In genomic region chr3:75579352-75579751, GRCm38 (mm10) we compare ENCODE assay signal across 8 mouse cellular contexts. TPM values are rescaled to one million over a fixed set of nuclear protein-coding genes. Genes with fewer than 3 reads are reported as not detected.
DNase-seq lines count a peak whose midpoint lies in the region; ATAC-seq and TF ChIP-seq lines count a peak whose summit lies in the region.

No protein-coding gene starts in this region.

- H3K4me2 ChIP-seq in hindbrain, embryonic 12.5 days (replicated peaks): no peak overlapping the region
- H3K4me2 ChIP-seq in hindbrain, embryonic 14.5 days (replicated peaks): no peak overlapping the region

- H3K9me3 ChIP-seq in hindbrain, embryonic 12.5 days (replicated peaks): no peaks in the 10 kb centered on the region
- no peaks in the 10 kb centered on the region for H3K9me3 ChIP-seq in hindbrain, embryonic 14.5 days (ENCODE audit: control insufficient read depth, low read length)
- no peaks in the 10 kb centered on the region for H3K9me3 ChIP-seq in E14TG2a.4 (ENCODE audit: low read length)

- DNase-seq in hindbrain, embryonic 14.5 days (ENCODE audit: low spot score): no peak
- DNase-seq in embryo, embryonic 11 days: peak; percentile 21
- DNase-seq in lung, postnatal 25 days (ENCODE audit: low spot score): peak; percentile 8
- peak; percentile 44 to 74 for DNase-seq in spleen, postnatal 4 days (ENCODE audit: low spot score in 2 of 2)
- no peak for DNase-seq in c-Kit-positive CD71-positive TER-119-positive erythroid progenitor cells, embryonic 14.5 days (ENCODE audit: low spot score)
- DNase-seq in Muller cell, postnatal 12 days (ENCODE audit: inconsistent ontology term): no peak

- H3K27me3 ChIP-seq in hindbrain, embryonic 12.5 days: no peaks in the 10 kb centered on the region
- H3K27me3 ChIP-seq in hindbrain, embryonic 14.5 days (ENCODE audit: control insufficient read depth, insufficient read depth, low read length): no peaks in the 10 kb centered on the region
- no peaks in the 10 kb centered on the region for H3K27me3 ChIP-seq in E14TG2a.4 (ENCODE audit: insufficient read depth, low read length)

- no peak overlapping the region for H3K27ac ChIP-seq in hindbrain, embryonic 12.5 days
- H3K27ac ChIP-seq in hindbrain, embryonic 14.5 days: no peak overlapping the region

- no peaks in the 10 kb centered on the region for H3K36me3 ChIP-seq in hindbrain, embryonic 12.5 days
- no peaks in the 10 kb centered on the region for H3K36me3 ChIP-seq in hindbrain, embryonic 14.5 days (replicated peaks; ENCODE audit: control insufficient read depth, insufficient read depth)
- H3K36me3 ChIP-seq in E14TG2a.4 (ENCODE audit: insufficient read depth, low read length): no peaks in the 10 kb centered on the region

- peak; percentile 56 for TF ChIP-seq CTCF in E14TG2a.4 (conservative IDR thresholded peaks at IDR 0.05; ENCODE audit: low read length)

- ATAC-seq in hindbrain, embryonic 12.5 days (ENCODE audit: low FRiP score): 0 out of 2 replicates have a peak, but pooled peaks have one; percentile 32
- no peak for ATAC-seq in hindbrain, embryonic 14.5 days (ENCODE audit: low FRiP score)

- no peak overlapping the region for H3K9ac ChIP-seq in hindbrain, embryonic 12.5 days
- H3K9ac ChIP-seq in hindbrain, embryonic 14.5 days: no peak overlapping the region

- H3K4me1 ChIP-seq in hindbrain, embryonic 12.5 days: no peaks in the 10 kb centered on the region
- no peaks in the 10 kb centered on the region for H3K4me1 ChIP-seq in hindbrain, embryonic 14.5 days (replicated peaks; ENCODE audit: control insufficient read depth, insufficient read depth, low read length)
- no peaks in the 10 kb centered on the region for H3K4me1 ChIP-seq in E14TG2a.4 (replicated peaks; ENCODE audit: low read depth, low read length)

- H3K4me3 ChIP-seq in hindbrain, embryonic 12.5 days: no peak overlapping the region
- no peak overlapping the region for H3K4me3 ChIP-seq in hindbrain, embryonic 14.5 days (replicated peaks; ENCODE audit: low read length)
- no peak overlapping the region for H3K4me3 ChIP-seq in E14TG2a.4 (replicated peaks; ENCODE audit: low read length)

- 50% methylated on average over 4 of the region's 4 CpGs for WGBS in hindbrain, embryonic 12.5 days
- WGBS in hindbrain, embryonic 14.5 days: 50% methylated on average over 4 of the region's 4 CpGs

RNA-seq across cellular contexts. Expression of gene Serpini1, which starts 22.0 kb away (rescaled TPM):
- polyA plus RNA-seq in hindbrain, embryonic 12.5 days (2016; fragmentation: Nextera tagmentation; extraction: Ambion mirVana): 54.5 and 61.0 TPM in 2 replicates
- 177 and 200 TPM in 2 replicates for polyA plus RNA-seq in hindbrain, embryonic 14.5 days (2014; fragmentation: Nextera tagmentation; extraction: Ambion mirVana)

RNA-seq across cellular contexts. Expression of gene Pdcd10, which starts 22.7 kb away (rescaled TPM):
- polyA plus RNA-seq in hindbrain, embryonic 12.5 days (2016; fragmentation: Nextera tagmentation; extraction: Ambion mirVana): 80.0 and 93.3 TPM in 2 replicates
- 95.3 and 96.2 TPM in 2 replicates for polyA plus RNA-seq in hindbrain, embryonic 14.5 days (2014; fragmentation: Nextera tagmentation; extraction: Ambion mirVana)

Comparison
In these comparisons a context has a peak if more than half of its experiments do, and no peak if none do; other contexts are left out.
1. DNase-seq: peak in embryo, embryonic 11 days (single experiment), lung, postnatal 25 days (single experiment) and spleen, postnatal 4 days (2 of 2); none in hindbrain, embryonic 14.5 days (single experiment), c-Kit-positive CD71-positive TER-119-positive erythroid progenitor cells, embryonic 14.5 days (single experiment) and Muller cell, postnatal 12 days (single experiment).